Mouse (Mus musculus): Measurements from ENCODE around the gene Asb6. TPM values are rescaled to one million over a fixed set of nuclear protein-coding genes. Genes with fewer than 3 reads are reported as not detected.

Asb6 gene
- polyA plus RNA-seq (2014; fragmentation: Nextera tagmentation; extraction: Ambion mirVana) = 32.3 and 36.9 TPM in 2 replicates

DNA sequence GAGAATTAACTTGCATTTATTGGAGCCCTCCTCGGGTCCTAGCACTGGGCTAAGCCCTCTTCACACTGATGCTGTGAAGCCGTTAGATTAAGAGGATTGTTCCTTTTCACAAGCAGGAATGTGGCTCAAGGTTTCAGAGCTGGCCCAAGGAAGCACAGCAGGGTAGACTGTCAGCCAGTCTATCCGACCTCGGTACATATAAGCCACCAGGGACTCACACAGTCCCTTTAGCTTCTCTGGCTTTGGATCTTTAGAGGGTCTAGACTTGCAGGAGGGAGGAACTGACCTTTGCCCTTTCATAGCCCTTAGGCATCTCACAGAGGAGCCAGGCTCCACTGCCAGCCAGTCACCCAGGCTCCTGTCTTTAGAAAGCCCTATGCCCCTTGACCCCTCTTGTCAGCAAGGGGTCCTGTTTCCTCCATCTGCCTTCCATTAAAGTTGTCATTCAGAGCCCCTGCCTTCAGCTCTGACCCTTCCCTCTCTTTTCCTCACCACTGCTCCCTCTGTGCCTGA lies at the start of gene Asb6:
Asb6 (minus strand) TSS at position 51 of the 513 bp plus-strand sequence.
- no peak for DNase-seq (ENCODE audit: low spot score)
- Histone ChIP-seq H3K27ac (ENCODE audit: low read depth, low read length) (no peak within 1 kb of the TSS), H3K27me3 (ENCODE audit: control insufficient read depth, insufficient read depth, low read length) (no peaks in the 10 kb centered on the region)

DNA sequence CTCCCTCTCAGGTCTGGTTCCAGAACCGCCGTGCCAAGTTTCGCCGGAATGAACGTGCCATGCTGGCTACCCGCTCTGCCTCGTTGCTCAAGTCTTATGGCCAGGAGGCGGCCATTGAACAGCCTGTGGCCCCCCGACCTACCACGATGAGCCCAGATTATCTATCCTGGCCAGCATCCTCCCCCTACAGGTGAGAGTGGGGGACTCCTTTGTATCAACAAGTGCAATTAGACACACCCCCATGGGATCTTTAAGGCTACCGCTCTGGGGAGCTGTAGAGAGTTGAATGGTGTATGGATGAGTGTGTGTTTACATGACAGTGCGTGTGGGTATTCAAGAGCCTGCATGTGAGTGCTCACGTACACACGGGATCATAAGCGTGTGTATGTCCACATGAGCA lies 49.3 kb upstream of the Asb6 start:
- Histone ChIP-seq H3K27ac (ENCODE audit: low read depth, low read length) (no peak overlapping the region), H3K36me3 (ENCODE audit: control insufficient read depth, insufficient read depth, low read length) (no peaks in the 10 kb centered on the region), H3K4me1 (ENCODE audit: control insufficient read depth, insufficient read depth, low read length) (0 out of 2 replicates have a peak, but pooled peaks cover 1% of the 10 kb centered on the region), H3K27me3 (ENCODE audit: control insufficient read depth, insufficient read depth, low read length) (no peaks in the 10 kb centered on the region), H3K9ac (ENCODE audit: low read length) (no peak overlapping the region), H3K4me3 (ENCODE audit: low read depth, low read length) (no peak overlapping the region), H3K4me2 (ENCODE audit: low read depth) (no peak overlapping the region), H3K9me3 (ENCODE audit: control insufficient read depth, low read length) (no peaks in the 10 kb centered on the region)
- ATAC-seq (ENCODE audit: insufficient read depth, low FRiP score, low TSS enrichment) (no peak), DNase-seq (ENCODE audit: low spot score) (no peak)
- 90% methylated on average over 15 of the region's 15 CpGs for WGBS

More for the DNA sequence above, at the start of gene Asb6:
- H3K9ac ChIP-seq (ENCODE audit: low read length) = no peak within 1 kb of the TSS
- no peak within 1 kb of the TSS for H3K4me3 ChIP-seq (ENCODE audit: low read depth, low read length)
- H3K9me3 ChIP-seq (ENCODE audit: control insufficient read depth, low read length) = no peaks in the 10 kb centered on the region
- WGBS = 28% methylated on average over 4 of the region's 4 CpGs
- no peak within 1 kb of the TSS for H3K4me2 ChIP-seq (ENCODE audit: low read depth)
- peaks cover 17% of the 10 kb centered on the region for H3K4me1 ChIP-seq (ENCODE audit: control insufficient read depth, insufficient read depth, low read length)
- no peaks in the 10 kb centered on the region; the same call in 1 of the 2 replicates for H3K36me3 ChIP-seq (ENCODE audit: control insufficient read depth, insufficient read depth, low read length)
- ATAC-seq (ENCODE audit: insufficient read depth, low FRiP score, low TSS enrichment) = no peak

DNA sequence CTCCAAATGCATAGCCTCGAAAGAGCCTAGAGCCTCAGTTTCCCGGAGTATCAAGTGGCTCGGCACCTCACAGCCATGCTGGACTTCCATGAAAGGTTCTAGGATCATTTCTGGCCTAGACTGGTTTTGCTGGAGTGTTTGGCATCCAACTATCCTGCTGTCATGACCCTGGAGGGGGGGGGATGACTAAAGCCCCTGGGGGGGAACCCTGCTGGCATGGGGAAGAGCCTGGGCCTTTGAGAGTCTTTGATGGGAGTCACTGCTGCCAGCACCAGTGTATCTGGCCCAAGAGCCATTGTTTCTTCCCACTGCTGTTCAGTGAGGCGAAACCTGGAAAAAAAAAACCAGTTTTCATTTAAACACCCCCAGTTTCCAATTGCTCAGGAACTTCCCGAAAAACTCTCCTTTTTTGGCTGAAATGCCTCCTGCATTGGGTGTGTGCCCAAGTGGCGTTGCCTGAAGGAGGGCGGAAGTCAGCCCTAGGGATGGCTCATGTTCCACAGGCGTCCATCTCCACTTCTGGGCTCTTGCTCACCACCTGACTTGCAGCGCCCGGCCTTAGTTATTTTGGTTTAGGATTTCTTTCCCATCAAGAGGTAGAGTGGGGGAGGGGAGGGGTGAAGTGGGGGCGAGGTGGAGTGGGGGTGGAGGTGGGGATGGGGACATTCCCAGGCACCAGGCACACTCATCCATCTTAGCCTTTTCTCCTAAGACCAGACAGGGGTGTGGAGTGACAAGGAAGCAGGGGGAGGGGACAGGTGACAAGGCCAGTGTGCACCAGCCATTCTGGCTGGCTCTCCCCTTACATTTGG lies 45.7 kb upstream of the Asb6 start:
- 60% methylated on average over 11 of the region's 11 CpGs for WGBS
- no peaks in the 10 kb centered on the region for H3K27me3 ChIP-seq (ENCODE audit: control insufficient read depth, insufficient read depth, low read length)
- no peak overlapping the region for H3K4me2 ChIP-seq (ENCODE audit: low read depth)
- H3K9ac ChIP-seq (ENCODE audit: low read length) = no peak overlapping the region
- H3K9me3 ChIP-seq (ENCODE audit: control insufficient read depth, low read length) = no peaks in the 10 kb centered on the region
- 0 out of 2 replicates have a peak, but pooled peaks cover 2% of the 10 kb centered on the region for H3K4me1 ChIP-seq (ENCODE audit: control insufficient read depth, insufficient read depth, low read length)
- ATAC-seq (ENCODE audit: insufficient read depth, low FRiP score, low TSS enrichment) (no peak), DNase-seq (ENCODE audit: low spot score) (no peak)
- H3K4me3 ChIP-seq (ENCODE audit: low read depth, low read length) = no peak overlapping the region
- no peaks in the 10 kb centered on the region for H3K36me3 ChIP-seq (ENCODE audit: control insufficient read depth, insufficient read depth, low read length)
- H3K27ac ChIP-seq (ENCODE audit: low read depth, low read length) = no peak overlapping the region

DNA sequence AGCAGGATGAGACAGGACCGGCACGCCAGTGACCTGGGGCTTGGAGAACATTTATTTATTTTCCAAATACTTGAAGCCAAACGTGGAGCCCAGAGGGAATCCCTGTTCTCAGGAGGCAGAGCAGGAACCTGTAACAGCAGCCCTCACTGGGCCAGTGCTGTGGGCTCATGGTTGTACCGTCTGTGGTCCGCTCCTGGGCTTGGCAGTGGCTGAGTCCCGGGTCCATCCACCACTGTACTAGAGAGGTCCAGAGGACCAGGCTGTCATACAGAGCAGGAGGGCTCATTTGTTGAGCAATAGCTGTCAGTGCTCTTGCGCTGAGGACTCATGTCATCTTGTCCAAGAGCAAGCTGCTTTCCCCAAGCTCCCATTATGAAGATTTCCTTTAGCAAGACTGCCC lies 45.0 kb upstream of the Asb6 start:
- H3K27ac ChIP-seq (ENCODE audit: low read depth, low read length) = no peak overlapping the region
- H3K9ac ChIP-seq (ENCODE audit: low read length) = no peak overlapping the region
- no peak for DNase-seq (ENCODE audit: low spot score)
- H3K4me3 ChIP-seq (ENCODE audit: low read depth, low read length) = no peak overlapping the region
- H3K4me1 ChIP-seq (ENCODE audit: control insufficient read depth, insufficient read depth, low read length) = 0 out of 2 replicates have a peak, but pooled peaks cover 2% of the 10 kb centered on the region
- H3K9me3 ChIP-seq (ENCODE audit: control insufficient read depth, low read length) = no peaks in the 10 kb centered on the region
- H3K36me3 ChIP-seq (ENCODE audit: control insufficient read depth, insufficient read depth, low read length) = no peaks in the 10 kb centered on the region
- WGBS = 81% methylated on average over 7 of the region's 7 CpGs
- ATAC-seq (ENCODE audit: insufficient read depth, low FRiP score, low TSS enrichment) = no peak
- H3K27me3 ChIP-seq (ENCODE audit: control insufficient read depth, insufficient read depth, low read length) = no peaks in the 10 kb centered on the region
- no peak overlapping the region for H3K4me2 ChIP-seq (ENCODE audit: low read depth)

DNA sequence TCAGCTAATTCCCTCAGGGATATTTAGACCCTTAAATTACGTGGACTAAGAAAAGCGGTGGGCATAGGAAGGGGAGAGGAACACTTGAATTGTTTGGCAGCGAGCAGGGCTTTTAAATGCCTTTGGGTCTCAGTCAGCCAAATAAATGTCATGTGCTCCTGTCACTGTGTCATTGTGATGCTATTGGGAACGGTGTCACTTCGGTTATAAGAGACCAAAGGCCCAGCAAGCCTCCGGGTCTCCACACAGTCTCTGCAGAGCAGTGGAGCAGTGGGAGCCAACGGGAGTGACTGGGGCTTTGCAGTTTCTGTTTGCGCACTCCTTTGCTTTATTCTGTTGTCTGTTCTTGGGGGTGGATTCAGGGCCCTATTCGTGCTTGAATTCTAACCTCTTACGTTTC lies 44.3 kb upstream of the Asb6 start:
- WGBS = 52% methylated on average over 10 of the region's 10 CpGs
- DNase-seq (ENCODE audit: low spot score) (no peak), ATAC-seq (ENCODE audit: insufficient read depth, low FRiP score, low TSS enrichment) (no peak)
- Histone ChIP-seq H3K4me1 (ENCODE audit: control insufficient read depth, insufficient read depth, low read length) (0 out of 2 replicates have a peak, but pooled peaks cover 2% of the 10 kb centered on the region), H3K27ac (ENCODE audit: low read depth, low read length) (no peak overlapping the region), H3K36me3 (ENCODE audit: control insufficient read depth, insufficient read depth, low read length) (no peaks in the 10 kb centered on the region), H3K4me2 (ENCODE audit: low read depth) (no peak overlapping the region), H3K4me3 (ENCODE audit: low read depth, low read length) (no peak overlapping the region), H3K9me3 (ENCODE audit: control insufficient read depth, low read length) (no peaks in the 10 kb centered on the region), H3K9ac (ENCODE audit: low read length) (no peak overlapping the region), H3K27me3 (ENCODE audit: control insufficient read depth, insufficient read depth, low read length) (no peaks in the 10 kb centered on the region)

DNA sequence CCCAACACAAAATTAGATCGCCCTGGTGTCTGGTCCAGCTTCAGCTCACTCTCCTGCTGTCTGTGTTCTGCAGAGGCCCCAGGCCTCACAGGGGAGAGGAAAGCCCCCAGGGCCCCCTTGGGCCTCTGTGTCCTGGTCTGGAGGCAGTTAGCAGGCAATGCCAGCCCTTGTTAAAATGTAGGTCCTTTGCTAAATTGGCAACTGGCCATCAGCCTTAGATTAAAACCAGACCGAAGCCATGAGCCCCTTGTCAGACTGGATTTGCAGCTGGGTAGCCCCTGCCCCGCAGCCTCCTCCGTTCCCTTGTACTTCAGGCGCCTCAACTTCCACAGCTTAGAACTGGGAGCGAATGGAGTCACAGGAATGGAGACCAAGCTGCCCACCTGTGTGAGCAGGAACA lies 42.5 kb upstream of the Asb6 start:
- Histone ChIP-seq H3K9ac (ENCODE audit: low read length) (no peak overlapping the region), H3K4me2 (ENCODE audit: low read depth) (no peak overlapping the region), H3K27me3 (ENCODE audit: control insufficient read depth, insufficient read depth, low read length) (no peaks in the 10 kb centered on the region), H3K27ac (ENCODE audit: low read depth, low read length) (no peak overlapping the region), H3K4me3 (ENCODE audit: low read depth, low read length) (no peak overlapping the region), H3K36me3 (ENCODE audit: control insufficient read depth, insufficient read depth, low read length) (no peaks in the 10 kb centered on the region), H3K9me3 (ENCODE audit: control insufficient read depth, low read length) (no peaks in the 10 kb centered on the region), H3K4me1 (ENCODE audit: control insufficient read depth, insufficient read depth, low read length) (0 out of 2 replicates have a peak, but pooled peaks cover 2% of the 10 kb centered on the region)
- 80% methylated on average over 6 of the region's 6 CpGs for WGBS
- DNase-seq (ENCODE audit: low spot score) (no peak), ATAC-seq (ENCODE audit: insufficient read depth, low FRiP score, low TSS enrichment) (no peak)

DNA sequence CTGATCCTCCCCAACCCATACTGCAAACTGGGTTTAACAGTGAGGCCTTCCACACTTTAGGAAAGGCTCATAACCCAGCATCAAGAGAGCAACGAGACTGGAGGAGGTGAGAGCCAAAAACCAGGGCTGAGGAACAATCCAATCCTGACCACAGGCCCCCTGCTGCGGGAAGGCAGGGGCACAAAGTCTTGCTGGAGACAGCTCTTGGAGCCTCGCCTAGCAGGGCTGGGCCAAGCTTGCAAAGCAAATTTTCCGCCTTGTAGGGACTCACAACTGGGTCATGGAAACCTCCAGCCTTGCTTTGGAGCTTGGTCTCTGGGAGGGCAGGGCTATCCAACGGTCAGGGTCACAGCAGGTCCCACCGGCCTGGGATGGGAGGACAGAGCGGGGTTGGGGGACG lies 40.7 kb upstream of the Asb6 start:
- Histone ChIP-seq H3K27ac (ENCODE audit: low read depth, low read length) (no peak overlapping the region), H3K9me3 (ENCODE audit: control insufficient read depth, low read length) (no peaks in the 10 kb centered on the region), H3K36me3 (ENCODE audit: control insufficient read depth, insufficient read depth, low read length) (no peaks in the 10 kb centered on the region), H3K4me2 (ENCODE audit: low read depth) (no peak overlapping the region), H3K27me3 (ENCODE audit: control insufficient read depth, insufficient read depth, low read length) (no peaks in the 10 kb centered on the region), H3K4me3 (ENCODE audit: low read depth, low read length) (no peak overlapping the region), H3K9ac (ENCODE audit: low read length) (no peak overlapping the region), H3K4me1 (ENCODE audit: control insufficient read depth, insufficient read depth, low read length) (0 out of 2 replicates have a peak, but pooled peaks cover 2% of the 10 kb centered on the region)
- WGBS = 80% methylated on average over 8 of the region's 8 CpGs
- ATAC-seq (ENCODE audit: insufficient read depth, low FRiP score, low TSS enrichment) (no peak), DNase-seq (ENCODE audit: low spot score) (no peak)

DNA sequence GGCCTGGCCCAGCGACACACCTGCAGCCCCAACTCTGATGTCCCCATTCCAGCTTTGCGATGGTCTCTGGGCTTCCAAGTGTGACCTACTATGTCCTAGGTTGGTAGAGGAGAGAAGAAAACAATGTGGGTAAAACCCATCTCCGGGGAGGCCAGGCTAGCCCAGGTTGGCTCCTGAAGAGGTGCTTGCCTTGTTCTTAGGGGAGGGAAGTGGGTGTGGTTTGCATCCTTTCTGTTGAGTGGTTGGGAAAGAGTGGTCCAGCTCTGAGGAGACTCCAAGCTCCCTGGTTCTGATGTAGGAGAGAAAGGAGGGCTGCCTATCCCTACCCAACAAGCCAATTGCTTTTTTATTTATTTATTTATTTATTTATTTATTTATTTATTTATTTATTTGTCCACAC lies 35.3 kb upstream of the Asb6 start:
- DNase-seq (ENCODE audit: low spot score) = no peak
- no peaks in the 10 kb centered on the region for H3K9me3 ChIP-seq (ENCODE audit: control insufficient read depth, low read length)
- no peak overlapping the region for H3K9ac ChIP-seq (ENCODE audit: low read length)
- H3K36me3 ChIP-seq (ENCODE audit: control insufficient read depth, insufficient read depth, low read length) = no peaks in the 10 kb centered on the region
- H3K4me1 ChIP-seq (ENCODE audit: control insufficient read depth, insufficient read depth, low read length) = peaks cover 9% of the 10 kb centered on the region
- no peak overlapping the region for H3K4me3 ChIP-seq (ENCODE audit: low read depth, low read length)
- peaks cover 13% of the 10 kb centered on the region for H3K27me3 ChIP-seq (ENCODE audit: control insufficient read depth, insufficient read depth, low read length)
- ATAC-seq (ENCODE audit: insufficient read depth, low FRiP score, low TSS enrichment) = no peak
- no peak overlapping the region for H3K27ac ChIP-seq (ENCODE audit: low read depth, low read length)
- no peak overlapping the region for H3K4me2 ChIP-seq (ENCODE audit: low read depth)
- 51% methylated on average over 3 of the region's 3 CpGs for WGBS

DNA sequence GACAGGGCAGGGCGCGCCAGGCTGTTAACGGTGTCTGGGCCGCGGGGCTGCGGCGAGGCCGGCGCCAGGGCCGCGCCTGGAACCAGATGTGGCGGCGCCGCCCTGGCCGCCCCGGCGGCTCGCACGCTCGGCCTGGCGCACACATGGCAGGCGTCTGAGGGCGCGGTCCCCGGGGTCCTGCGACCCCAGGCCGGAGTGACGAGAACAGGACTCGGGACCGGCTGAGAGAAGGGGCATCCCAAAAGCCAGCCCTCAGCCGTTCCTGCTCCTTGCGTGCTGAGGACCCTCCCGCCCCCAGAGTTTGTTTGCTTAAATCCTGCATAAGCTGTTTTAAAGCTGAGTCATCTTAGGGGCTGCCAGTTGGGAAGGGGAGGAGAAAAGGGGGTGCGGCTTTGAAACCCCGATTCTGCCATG lies 34.8 kb upstream of the Asb6 start:
- Histone ChIP-seq H3K4me2 (ENCODE audit: low read depth) (peak overlapping the region; percentile 41), H3K36me3 (ENCODE audit: control insufficient read depth, insufficient read depth, low read length) (no peaks in the 10 kb centered on the region), H3K9me3 (ENCODE audit: control insufficient read depth, low read length) (no peaks in the 10 kb centered on the region), H3K27me3 (ENCODE audit: control insufficient read depth, insufficient read depth, low read length) (peaks cover 13% of the 10 kb centered on the region), H3K4me1 (ENCODE audit: control insufficient read depth, insufficient read depth, low read length) (peaks cover 9% of the 10 kb centered on the region), H3K4me3 (ENCODE audit: low read depth, low read length) (peak overlapping the region; percentile 26), H3K27ac (ENCODE audit: low read depth, low read length) (no peak overlapping the region), H3K9ac (ENCODE audit: low read length) (peak overlapping the region; percentile 33)
- DNase-seq (ENCODE audit: low spot score) (peak; percentile 45), ATAC-seq (ENCODE audit: insufficient read depth, low FRiP score, low TSS enrichment) (no peak)
- WGBS = 2% methylated on average over 35 of the region's 35 CpGs
